Mouse (Mus musculus): ENCODE measurements at regions not wholly inside any gene's neighbourhood (a gene's known extent, or its start where the extent isn't known, plus 50 kb on each side); places are given as distances from the start of the nearest gene placed in this dataset.

DNA sequence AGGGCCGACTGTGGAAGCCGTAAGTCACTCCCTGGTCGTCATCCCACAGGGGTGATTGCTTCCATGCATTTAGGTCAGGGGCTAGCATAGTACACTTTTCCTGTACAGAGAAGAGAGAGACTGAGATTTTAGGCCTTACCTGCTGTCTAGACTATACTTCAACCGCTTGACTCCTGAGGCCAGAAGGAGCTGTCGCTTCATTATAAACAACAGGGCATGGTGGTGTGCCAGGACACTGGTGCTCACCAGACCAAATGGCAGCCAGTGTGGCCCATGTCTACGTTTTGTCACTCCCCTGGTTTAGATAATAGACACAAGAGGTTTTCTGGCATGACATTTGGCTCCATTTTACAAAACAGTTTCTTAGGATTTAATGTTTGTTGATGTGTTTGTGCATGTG is 79.4 kb downstream of the Gas1 start:
- Histone ChIP-seq H3K27me3 (no peaks in the 10 kb centered on the region), H3K4me2 (no peak overlapping the region), H3K36me3 (replicated peaks) (no peaks in the 10 kb centered on the region), H3K9ac (no peak overlapping the region), H3K27ac (replicated peaks) (no peak overlapping the region), H3K9me3 (replicated peaks) (no peaks in the 10 kb centered on the region), H3K4me1 (replicated peaks) (no peaks in the 10 kb centered on the region), H3K4me3 (replicated peaks) (no peak overlapping the region)
- ATAC-seq (ENCODE audit: insufficient read depth), result no peak
- WGBS (ENCODE audit: insufficient replicate concordance), result 58% methylated on average over 6 of the region's 6 CpGs

DNA sequence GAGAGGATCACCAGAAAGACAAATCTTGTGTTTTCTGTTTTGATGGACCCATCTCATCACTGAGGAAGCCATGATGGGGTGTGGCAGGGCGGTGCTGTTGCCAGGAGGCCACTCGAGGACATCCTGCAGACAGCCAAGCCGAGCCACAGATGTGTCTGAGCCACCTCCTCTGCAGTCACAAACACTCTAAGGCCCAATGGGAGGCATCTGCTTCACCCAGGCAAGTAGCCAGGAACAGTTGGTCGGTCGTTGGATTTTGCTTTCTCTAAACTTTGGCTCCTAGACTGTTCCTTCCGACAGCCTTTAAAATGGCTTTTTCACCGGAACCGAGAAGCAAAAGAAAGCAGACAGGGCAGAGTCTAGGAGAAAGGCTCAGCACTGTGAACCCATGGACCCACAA is 90.5 kb downstream of the Gas1 start:
- Histone ChIP-seq H3K4me1 (replicated peaks) (no peaks in the 10 kb centered on the region), H3K4me2 (no peak overlapping the region), H3K4me3 (replicated peaks) (no peak overlapping the region), H3K36me3 (replicated peaks) (no peaks in the 10 kb centered on the region), H3K27ac (replicated peaks) (no peak overlapping the region), H3K9me3 (replicated peaks) (no peaks in the 10 kb centered on the region), H3K27me3 (no peaks in the 10 kb centered on the region), H3K9ac (no peak overlapping the region)
- ATAC-seq (ENCODE audit: insufficient read depth), result no peak
- 66% methylated on average over 8 of the region's 8 CpGs for WGBS (ENCODE audit: insufficient replicate concordance)

DNA sequence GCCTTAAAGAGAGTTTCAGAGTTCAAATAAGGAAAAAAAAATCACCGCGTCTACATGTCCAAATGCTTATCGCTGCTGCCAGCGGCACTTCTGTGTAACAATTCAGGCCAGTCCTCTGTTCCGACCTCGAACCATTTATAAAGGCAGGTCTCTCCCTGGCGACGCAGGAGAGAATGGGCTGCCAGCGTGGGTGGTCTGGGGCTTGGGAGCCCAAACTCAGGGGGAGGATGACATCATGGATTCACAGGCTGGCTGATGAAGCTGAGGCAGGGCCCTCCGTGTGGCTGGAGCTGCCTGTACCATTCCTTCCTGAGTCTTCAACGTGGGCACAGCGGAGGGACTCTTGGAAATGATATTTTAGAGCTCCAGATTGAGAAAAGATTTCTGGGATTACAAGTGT is 92.2 kb downstream of the Gas1 start:
- no peak for ATAC-seq (ENCODE audit: insufficient read depth)
- no peaks in the 10 kb centered on the region for H3K27me3 ChIP-seq
- 51% methylated on average over 12 of the region's 12 CpGs for WGBS (ENCODE audit: insufficient replicate concordance)
- no peaks in the 10 kb centered on the region for H3K9me3 ChIP-seq (replicated peaks)
- no peaks in the 10 kb centered on the region for H3K4me1 ChIP-seq (replicated peaks)
- H3K9ac ChIP-seq, result no peak overlapping the region
- no peak overlapping the region for H3K4me3 ChIP-seq (replicated peaks)
- no peak overlapping the region for H3K4me2 ChIP-seq
- H3K36me3 ChIP-seq (replicated peaks), result no peaks in the 10 kb centered on the region
- H3K27ac ChIP-seq (replicated peaks), result no peak overlapping the region

DNA sequence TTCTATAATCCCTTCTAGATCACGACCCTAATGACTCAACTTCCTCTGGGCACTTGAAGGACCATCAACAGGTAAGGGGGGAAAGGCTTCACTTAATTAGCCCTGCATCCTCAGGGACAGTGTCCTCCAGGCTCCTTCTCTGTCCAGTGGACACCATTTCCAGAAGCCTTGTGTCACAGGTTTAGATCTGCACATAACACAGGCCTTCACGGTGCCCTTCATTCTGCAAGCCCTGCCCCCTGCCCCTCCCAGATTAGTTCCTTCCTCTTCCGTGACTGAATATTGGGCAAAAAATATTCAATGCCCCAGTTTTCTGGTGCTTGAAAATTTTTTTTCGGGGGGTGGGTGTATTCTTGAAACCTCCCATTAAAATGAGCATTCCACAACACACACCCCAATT is 92.9 kb downstream of the Gas1 start:
- WGBS (ENCODE audit: insufficient replicate concordance), result 30% methylated on average over 4 of the region's 4 CpGs
- Histone ChIP-seq H3K4me3 (replicated peaks) (no peak overlapping the region), H3K27ac (replicated peaks) (no peak overlapping the region), H3K4me2 (no peak overlapping the region), H3K36me3 (replicated peaks) (no peaks in the 10 kb centered on the region), H3K9me3 (replicated peaks) (no peaks in the 10 kb centered on the region), H3K9ac (no peak overlapping the region), H3K4me1 (replicated peaks) (no peaks in the 10 kb centered on the region), H3K27me3 (no peaks in the 10 kb centered on the region)
- no peak for ATAC-seq (ENCODE audit: insufficient read depth)

DNA sequence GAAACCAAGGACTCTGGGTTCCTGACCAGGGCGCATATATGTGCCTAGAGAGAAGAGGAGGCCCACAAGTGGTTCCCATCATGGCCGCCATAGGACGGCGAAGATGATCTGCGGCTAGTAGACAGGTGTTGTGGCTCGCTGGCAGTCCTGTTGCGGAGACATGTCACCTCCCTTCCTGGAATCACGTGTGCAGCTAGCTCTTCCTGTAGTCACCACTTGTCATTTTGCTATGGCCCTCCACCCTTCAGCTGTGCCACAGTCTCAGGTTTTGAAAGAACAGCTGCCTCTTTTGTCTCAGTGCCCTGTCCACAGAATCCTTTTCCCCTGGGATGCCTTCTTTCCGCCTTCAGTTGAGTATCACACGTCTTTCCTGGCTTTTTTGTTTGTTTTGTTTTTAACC is 97.1 kb downstream of the Gas1 start:
- Histone ChIP-seq H3K4me1 (replicated peaks) (no peaks in the 10 kb centered on the region), H3K4me2 (no peak overlapping the region), H3K4me3 (replicated peaks) (no peak overlapping the region), H3K36me3 (replicated peaks) (no peaks in the 10 kb centered on the region), H3K9ac (no peak overlapping the region), H3K9me3 (replicated peaks) (no peaks in the 10 kb centered on the region), H3K27ac (replicated peaks) (no peak overlapping the region), H3K27me3 (no peaks in the 10 kb centered on the region)
- ATAC-seq (ENCODE audit: insufficient read depth), result no peak
- WGBS (ENCODE audit: insufficient replicate concordance), result 66% methylated on average over 10 of the region's 10 CpGs

DNA sequence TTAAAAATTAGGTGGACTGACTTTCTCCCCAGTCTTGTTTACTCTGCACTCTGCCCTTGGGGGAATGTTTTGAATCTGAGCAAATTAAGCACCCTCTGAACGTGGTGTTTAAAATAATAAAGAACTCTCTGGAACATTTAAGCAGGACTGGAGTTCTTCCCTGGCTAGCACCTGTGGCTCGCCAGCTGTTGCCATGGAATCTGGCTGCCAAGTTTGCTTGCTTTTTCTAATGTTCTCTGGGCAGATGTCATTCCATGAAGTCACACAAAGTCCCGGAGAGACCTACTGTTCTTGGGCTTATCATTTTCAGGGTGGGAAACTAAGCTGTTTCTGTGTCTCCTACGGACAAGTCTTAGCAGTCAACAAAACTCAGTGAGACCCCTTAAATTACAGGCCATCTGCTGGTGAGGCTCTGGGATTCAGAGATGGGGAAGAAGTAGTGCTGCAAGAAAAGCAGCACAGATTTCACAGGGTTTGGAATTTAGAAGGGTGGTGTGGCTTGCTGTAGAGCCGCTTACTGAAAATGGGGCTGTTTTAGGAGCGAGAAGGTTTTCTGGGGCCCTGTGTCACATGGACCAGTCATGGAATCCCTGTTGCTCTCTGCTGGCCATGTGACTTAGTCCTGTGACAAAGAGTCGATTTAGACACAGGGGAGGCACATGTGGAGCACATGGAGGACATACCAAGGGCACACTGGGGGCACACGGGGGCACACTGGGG is 98.7 kb downstream of the Gas1 start:
- no peaks in the 10 kb centered on the region for H3K27me3 ChIP-seq
- 59% methylated on average over 8 of the region's 8 CpGs for WGBS (ENCODE audit: insufficient replicate concordance)
- no peak for ATAC-seq (ENCODE audit: insufficient read depth)
- no peak overlapping the region for H3K4me3 ChIP-seq (replicated peaks)
- H3K27ac ChIP-seq (replicated peaks), result no peak overlapping the region
- no peak overlapping the region for H3K9ac ChIP-seq
- H3K36me3 ChIP-seq (replicated peaks), result no peaks in the 10 kb centered on the region
- no peaks in the 10 kb centered on the region for H3K9me3 ChIP-seq (replicated peaks)
- H3K4me2 ChIP-seq, result no peak overlapping the region
- H3K4me1 ChIP-seq (replicated peaks), result no peaks in the 10 kb centered on the region

DNA sequence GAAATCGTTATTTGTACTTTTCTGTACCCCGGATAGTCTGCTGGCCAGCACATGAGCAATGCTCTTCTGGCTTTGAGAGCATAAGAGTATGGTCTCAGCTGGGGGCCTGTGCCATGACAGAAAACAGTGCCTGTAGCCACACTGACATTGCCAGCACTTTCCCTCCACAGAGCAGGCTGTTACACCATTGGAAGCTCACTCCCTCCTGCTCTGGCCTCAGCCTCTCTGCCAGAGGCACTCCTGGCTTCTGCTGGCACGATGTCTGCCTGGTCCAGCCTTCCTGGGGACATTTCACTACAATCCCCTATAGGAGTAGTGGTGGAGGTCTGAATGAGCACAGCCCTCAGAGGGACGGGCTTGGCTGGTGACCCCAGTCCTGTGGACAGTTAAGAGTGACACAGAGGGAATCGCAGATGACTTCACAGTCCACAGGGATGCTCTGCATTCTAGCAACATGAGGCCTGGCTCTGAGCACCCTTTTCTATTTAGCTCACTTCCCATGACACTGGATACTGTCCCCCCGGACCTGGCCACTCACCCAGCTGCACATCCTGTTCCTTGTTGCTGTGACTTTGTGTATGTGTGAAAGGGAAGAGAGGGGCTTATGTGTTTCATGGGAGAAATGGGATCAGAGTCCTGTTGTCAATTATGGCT is 100.9 kb downstream of the Gas1 start:
- no peak overlapping the region for H3K4me2 ChIP-seq
- no peak overlapping the region for H3K9ac ChIP-seq
- H3K36me3 ChIP-seq (replicated peaks), result no peaks in the 10 kb centered on the region
- H3K4me3 ChIP-seq (replicated peaks), result no peak overlapping the region
- 43% methylated on average over 6 of the region's 6 CpGs for WGBS (ENCODE audit: insufficient replicate concordance)
- no peaks in the 10 kb centered on the region for H3K4me1 ChIP-seq (replicated peaks)
- no peak for ATAC-seq (ENCODE audit: insufficient read depth)
- no peak overlapping the region for H3K27ac ChIP-seq (replicated peaks)
- no peaks in the 10 kb centered on the region for H3K9me3 ChIP-seq (replicated peaks)
- H3K27me3 ChIP-seq, result no peaks in the 10 kb centered on the region

DNA sequence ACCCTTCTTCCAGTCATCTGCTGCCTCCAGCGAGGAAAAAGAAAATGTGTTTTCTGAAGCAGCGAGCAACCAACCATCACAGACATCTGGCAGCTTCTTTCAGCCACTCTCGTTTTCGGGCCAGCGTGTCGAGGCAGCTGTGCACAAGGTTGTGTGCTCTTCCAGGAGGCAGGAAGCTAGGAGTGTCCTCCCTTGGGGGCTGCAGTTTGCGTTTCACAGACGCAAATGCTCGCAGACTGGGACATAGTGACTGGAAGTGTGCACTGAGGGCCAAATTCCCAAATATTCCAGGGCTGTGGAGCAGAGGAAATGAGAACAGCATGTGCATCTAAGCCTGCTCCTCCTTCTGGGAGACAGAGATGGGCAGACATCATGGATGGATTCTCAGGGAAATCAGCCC is 105.6 kb downstream of the Gas1 start:
- Histone ChIP-seq H3K36me3 (replicated peaks) (no peaks in the 10 kb centered on the region), H3K4me3 (replicated peaks) (no peak overlapping the region), H3K9ac (no peak overlapping the region), H3K27me3 (no peaks in the 10 kb centered on the region), H3K4me2 (no peak overlapping the region), H3K9me3 (replicated peaks) (no peaks in the 10 kb centered on the region), H3K27ac (replicated peaks) (no peak overlapping the region), H3K4me1 (replicated peaks) (no peaks in the 10 kb centered on the region)
- no peak for ATAC-seq (ENCODE audit: insufficient read depth)
- WGBS (ENCODE audit: insufficient replicate concordance), result 51% methylated on average over 9 of the region's 9 CpGs

DNA sequence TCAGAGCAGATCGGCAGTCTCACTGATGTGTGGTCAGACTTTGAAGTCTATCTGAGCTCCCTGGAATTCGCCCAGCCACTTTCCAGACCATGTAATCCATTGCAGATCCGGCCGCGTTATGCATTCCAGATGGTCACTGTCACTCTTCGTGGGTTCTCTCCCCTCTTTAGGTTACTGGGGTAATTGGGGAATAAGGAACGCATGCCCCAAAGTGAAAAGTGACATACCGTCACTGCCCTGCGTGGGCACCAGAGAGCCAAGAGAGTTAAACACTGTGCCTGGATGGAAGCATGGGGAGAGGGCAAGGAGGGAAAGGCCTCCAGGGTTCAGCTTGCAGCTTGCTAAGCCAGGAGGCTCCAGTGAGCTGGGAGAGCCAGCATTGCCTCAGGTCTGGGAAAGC is 108.0 kb downstream of the Gas1 start:
- no peaks in the 10 kb centered on the region for H3K27me3 ChIP-seq
- H3K27ac ChIP-seq (replicated peaks), result no peak overlapping the region
- H3K9ac ChIP-seq, result no peak overlapping the region
- H3K4me1 ChIP-seq (replicated peaks), result no peaks in the 10 kb centered on the region
- H3K36me3 ChIP-seq (replicated peaks), result no peaks in the 10 kb centered on the region
- H3K9me3 ChIP-seq (replicated peaks), result no peaks in the 10 kb centered on the region
- 54% methylated on average over 9 of the region's 9 CpGs for WGBS (ENCODE audit: insufficient replicate concordance)
- no peak for ATAC-seq (ENCODE audit: insufficient read depth)
- H3K4me2 ChIP-seq, result no peak overlapping the region
- H3K4me3 ChIP-seq (replicated peaks), result no peak overlapping the region

DNA sequence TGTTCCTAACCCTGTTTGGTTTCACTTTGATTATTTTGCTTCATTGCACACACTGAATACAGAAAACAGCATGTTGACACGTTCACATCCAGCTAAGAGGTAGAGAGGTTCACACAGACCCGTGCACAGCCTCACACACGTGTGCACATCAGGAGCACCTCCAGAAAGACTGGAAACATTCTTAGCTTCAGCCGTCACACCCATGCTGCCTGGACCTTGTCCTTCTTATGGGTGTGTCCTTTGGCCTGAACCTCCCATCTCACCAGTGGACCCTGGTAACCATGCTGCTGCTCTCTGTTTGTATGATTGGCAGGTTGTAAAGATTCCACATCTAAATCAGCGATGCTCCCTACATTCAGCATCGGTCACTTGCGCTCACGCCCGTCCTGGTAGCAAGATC is 109.8 kb downstream of the Gas1 start:
- Histone ChIP-seq H3K27me3 (no peaks in the 10 kb centered on the region), H3K36me3 (replicated peaks) (no peaks in the 10 kb centered on the region), H3K4me2 (no peak overlapping the region), H3K27ac (replicated peaks) (no peak overlapping the region), H3K9me3 (replicated peaks) (no peaks in the 10 kb centered on the region), H3K4me3 (replicated peaks) (no peak overlapping the region), H3K9ac (no peak overlapping the region), H3K4me1 (replicated peaks) (no peaks in the 10 kb centered on the region)
- WGBS (ENCODE audit: insufficient replicate concordance), result 73% methylated on average over 9 of the region's 9 CpGs
- no peak for ATAC-seq (ENCODE audit: insufficient read depth)

DNA sequence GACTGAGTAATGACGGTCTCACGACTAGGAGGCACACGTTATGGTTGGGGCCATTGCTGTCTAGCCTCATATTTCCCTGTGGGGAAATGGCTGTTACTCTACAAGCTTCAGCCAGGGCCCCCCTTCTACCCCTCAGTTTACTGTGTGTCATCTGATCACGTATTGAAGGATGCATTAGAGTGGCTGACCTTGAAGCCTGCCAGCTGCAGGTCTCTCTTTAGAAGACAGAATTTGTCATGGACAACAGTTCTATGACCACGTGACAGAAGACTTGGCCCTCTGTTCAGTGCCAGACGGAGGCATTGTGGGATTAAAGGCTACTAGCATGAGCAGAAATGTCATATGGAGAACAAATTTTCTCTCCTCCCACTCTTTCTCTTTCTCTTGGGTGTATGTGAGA is 115.6 kb downstream of the Gas1 start:
- Histone ChIP-seq H3K9me3 (replicated peaks) (no peaks in the 10 kb centered on the region), H3K36me3 (replicated peaks) (no peaks in the 10 kb centered on the region), H3K4me2 (no peak overlapping the region), H3K4me1 (replicated peaks) (no peaks in the 10 kb centered on the region), H3K27ac (replicated peaks) (no peak overlapping the region), H3K4me3 (replicated peaks) (no peak overlapping the region), H3K9ac (no peak overlapping the region), H3K27me3 (no peaks in the 10 kb centered on the region)
- WGBS (ENCODE audit: insufficient replicate concordance), result 59% methylated on average over 6 of the region's 6 CpGs
- ATAC-seq (ENCODE audit: insufficient read depth), result no peak

DNA sequence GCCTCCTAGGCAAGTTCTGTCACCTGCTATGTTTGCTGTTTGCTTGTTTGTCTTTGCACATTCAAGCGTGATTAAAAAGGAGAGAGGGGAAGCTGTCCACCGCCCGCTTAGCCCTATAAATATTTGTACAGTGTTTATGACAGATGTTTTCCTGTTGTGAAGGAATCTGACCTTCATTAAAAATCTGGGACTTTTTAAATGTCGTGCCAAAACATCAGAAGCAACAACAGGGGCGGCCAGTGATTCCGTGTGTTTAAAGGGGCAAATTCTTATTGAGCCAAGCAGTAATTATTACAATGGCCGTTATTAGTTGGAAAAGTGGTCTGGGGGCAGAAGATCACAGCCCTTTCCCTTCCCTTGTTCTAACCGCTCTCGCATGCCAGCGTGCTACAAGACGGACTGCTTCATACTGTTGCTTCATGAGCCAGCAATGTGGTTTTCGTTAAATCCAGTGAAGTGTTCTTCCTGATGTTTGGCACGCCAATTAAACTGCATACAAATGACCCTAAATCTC is 119.3 kb downstream of the Gas1 start:
- no peaks in the 10 kb centered on the region for H3K9me3 ChIP-seq (replicated peaks)
- H3K4me1 ChIP-seq (replicated peaks), result no peaks in the 10 kb centered on the region
- no peak for ATAC-seq (ENCODE audit: insufficient read depth)
- H3K4me3 ChIP-seq (replicated peaks), result no peak overlapping the region
- H3K27ac ChIP-seq (replicated peaks), result no peak overlapping the region
- no peak overlapping the region for H3K4me2 ChIP-seq
- H3K27me3 ChIP-seq, result no peaks in the 10 kb centered on the region
- no peaks in the 10 kb centered on the region for H3K36me3 ChIP-seq (replicated peaks)
- H3K9ac ChIP-seq, result no peak overlapping the region
- WGBS (ENCODE audit: insufficient replicate concordance), result 65% methylated on average over 13 of the region's 13 CpGs
